Comparison of ENCODE assay signal across 22 mouse cellular contexts in the genomic region with DNA sequence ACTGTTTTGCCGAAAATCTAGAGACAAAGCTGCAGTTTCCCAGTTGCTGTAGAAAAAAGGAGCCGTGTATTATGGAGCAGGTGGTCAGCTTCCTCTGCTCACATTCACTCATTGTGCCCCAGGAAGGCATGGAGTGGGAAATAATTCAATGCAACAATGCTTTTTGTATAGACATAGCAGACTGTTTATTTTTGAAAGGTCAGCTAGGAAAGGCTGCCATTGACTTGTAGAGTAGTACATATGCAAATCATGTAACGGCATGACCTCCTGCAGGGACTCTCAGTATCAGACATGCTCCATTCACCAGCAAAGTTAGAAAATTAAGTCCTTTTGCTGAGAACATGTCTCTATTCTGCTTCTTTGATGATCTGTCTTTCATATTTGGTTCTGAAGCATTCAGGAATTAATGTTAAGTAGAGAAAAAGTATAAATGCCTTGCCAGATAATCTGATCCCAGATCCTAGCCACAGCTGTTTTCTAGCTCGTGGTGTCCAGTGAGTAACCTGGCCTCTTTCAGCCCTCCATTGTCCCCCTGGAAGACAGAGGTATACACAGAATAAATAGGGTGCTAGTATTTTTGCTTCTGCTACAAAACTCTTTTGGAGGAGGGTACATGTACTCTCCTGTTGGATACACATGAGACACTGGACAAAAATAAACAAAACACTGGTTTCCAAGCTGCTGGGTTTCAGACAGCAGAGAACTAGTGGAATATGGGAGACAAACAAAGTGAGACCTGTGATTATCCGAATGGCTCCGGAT.
A peak's percentile ranks its signal among the peaks of the same experiment; 100 is the strongest.
DNase-seq lines count a peak whose midpoint lies in the region; ATAC-seq and TF ChIP-seq lines count a peak whose summit lies in the region.
"Had no signal": no experiment of that assay in that cellular context is flagged by ENCODE, and none has a peak within 500 bp of the region (broad histone marks: within the 10 kb centered on the region; RNA-seq: fewer than 3 reads in every experiment).

No protein-coding gene starts in this region.

- ATAC-seq in forebrain, embryonic 14.5 days = peak; percentile 32; the same call in 1 of the 2 replicates
- ATAC-seq in forebrain, postnatal 0 days = no peak
- ATAC-seq in midbrain, embryonic 12.5 days (ENCODE audit: low FRiP score, low read depth) = peak; percentile 76
- ATAC-seq in midbrain, postnatal 0 days (ENCODE audit: low FRiP score) = no peak
- ATAC-seq: intestine, embryonic 16.5 days had no signal

- no peaks in the 10 kb centered on the region for H3K9me3 ChIP-seq in forebrain, embryonic 14.5 days (replicated peaks; ENCODE audit: control insufficient read depth, low read length)
- no peaks in the 10 kb centered on the region for H3K9me3 ChIP-seq in forebrain, postnatal 0 days (ENCODE audit: low read length)
- no peaks in the 10 kb centered on the region for H3K9me3 ChIP-seq in midbrain, embryonic 12.5 days
- H3K9me3 ChIP-seq in midbrain, postnatal 0 days (ENCODE audit: low read length) = no peaks in the 10 kb centered on the region
- H3K9me3 ChIP-seq: embryonic facial prominence, embryonic 15.5 days; forebrain, embryonic 10.5 days; G1E; heart, embryonic 13.5 days; hindbrain, embryonic 15.5 days had no signal

- H3K4me1 ChIP-seq in forebrain, embryonic 14.5 days (ENCODE audit: control insufficient read depth, insufficient read depth, low read length) = no peaks in the 10 kb centered on the region
- H3K4me1 ChIP-seq in forebrain, postnatal 0 days (ENCODE audit: insufficient read depth) = no peaks in the 10 kb centered on the region
- peaks cover 5% of the 10 kb centered on the region; the same call in 1 of the 2 replicates for H3K4me1 ChIP-seq in midbrain, embryonic 12.5 days
- H3K4me1 ChIP-seq in midbrain, postnatal 0 days (ENCODE audit: insufficient read depth, low read length) = no peaks in the 10 kb centered on the region
- H3K4me1 ChIP-seq: embryonic facial prominence, embryonic 15.5 days had no signal

- 47% methylated on average over 6 of the region's 6 CpGs for WGBS in forebrain, embryonic 14.5 days
- WGBS in forebrain, postnatal 0 days = 50% methylated on average over 6 of the region's 6 CpGs
- 42% methylated on average over 6 of the region's 6 CpGs for WGBS in midbrain, embryonic 12.5 days
- WGBS in midbrain, postnatal 0 days = 40% methylated on average over 6 of the region's 6 CpGs

- H3K4me3 ChIP-seq in forebrain, embryonic 14.5 days (ENCODE audit: low read depth, low read length) = no peak overlapping the region
- no peak overlapping the region for H3K4me3 ChIP-seq in forebrain, postnatal 0 days (ENCODE audit: low read depth, low read length)
- H3K4me3 ChIP-seq in midbrain, embryonic 12.5 days = no peak overlapping the region
- H3K4me3 ChIP-seq in midbrain, postnatal 0 days (ENCODE audit: low read depth, low read length) = no peak overlapping the region
- H3K4me3 ChIP-seq: embryonic facial prominence, embryonic 15.5 days; erythroblast, embryonic 14.5 days; forebrain, embryonic 10.5 days; heart, embryonic 13.5 days; hindbrain, embryonic 15.5 days had no signal

- H3K36me3 ChIP-seq in forebrain, embryonic 14.5 days (ENCODE audit: control insufficient read depth, insufficient read depth, low read length) = no peaks in the 10 kb centered on the region
- no peaks in the 10 kb centered on the region for H3K36me3 ChIP-seq in forebrain, postnatal 0 days (ENCODE audit: insufficient read depth)
- no peaks in the 10 kb centered on the region for H3K36me3 ChIP-seq in midbrain, embryonic 12.5 days
- no peaks in the 10 kb centered on the region for H3K36me3 ChIP-seq in midbrain, postnatal 0 days (ENCODE audit: insufficient read depth, low read length)
- H3K36me3 ChIP-seq: embryonic facial prominence, embryonic 15.5 days; forebrain, embryonic 10.5 days; G1E; heart, embryonic 13.5 days; hindbrain, embryonic 15.5 days had no signal

- no peak overlapping the region for H3K9ac ChIP-seq in forebrain, embryonic 14.5 days (ENCODE audit: low read length)
- no peak overlapping the region for H3K9ac ChIP-seq in forebrain, postnatal 0 days
- H3K9ac ChIP-seq in midbrain, embryonic 12.5 days (replicated peaks) = no peak overlapping the region
- H3K9ac ChIP-seq in midbrain, postnatal 0 days (replicated peaks; ENCODE audit: low read length, poor library complexity, severe bottlenecking) = no peak overlapping the region
- H3K9ac ChIP-seq: embryonic facial prominence, embryonic 15.5 days; heart, embryonic 13.5 days; hindbrain, embryonic 15.5 days had no signal

- H3K4me2 ChIP-seq in forebrain, embryonic 14.5 days (ENCODE audit: low read length) = no peak overlapping the region
- H3K4me2 ChIP-seq in forebrain, postnatal 0 days (ENCODE audit: low read depth) = no peak overlapping the region
- H3K4me2 ChIP-seq in midbrain, embryonic 12.5 days (replicated peaks) = no peak overlapping the region
- H3K4me2 ChIP-seq in midbrain, postnatal 0 days (ENCODE audit: low read depth, low read length, poor library complexity, severe bottlenecking) = no peak overlapping the region
- H3K4me2 ChIP-seq: embryonic facial prominence, embryonic 15.5 days; heart, embryonic 13.5 days; hindbrain, embryonic 15.5 days had no signal

- no peaks in the 10 kb centered on the region for H3K27me3 ChIP-seq in forebrain, embryonic 14.5 days (replicated peaks; ENCODE audit: control insufficient read depth, insufficient read depth, low read length)
- H3K27me3 ChIP-seq in forebrain, postnatal 0 days (ENCODE audit: insufficient read depth, low read length) = no peaks in the 10 kb centered on the region
- peaks cover 11% of the 10 kb centered on the region for H3K27me3 ChIP-seq in midbrain, embryonic 12.5 days
- no peaks in the 10 kb centered on the region for H3K27me3 ChIP-seq in midbrain, postnatal 0 days (ENCODE audit: insufficient read depth, low read length)
- H3K27me3 ChIP-seq: embryonic facial prominence, embryonic 15.5 days; heart, embryonic 13.5 days; hindbrain, embryonic 15.5 days had no signal

- no peak for TF ChIP-seq CTCF in forebrain, postnatal 0 days (IDR thresholded peaks at IDR 0.05; ENCODE audit: low read depth)
- no peak for TF ChIP-seq CTCF in midbrain, postnatal 0 days (IDR thresholded peaks at IDR 0.05)

- no peak overlapping the region for H3K27ac ChIP-seq in forebrain, embryonic 14.5 days (ENCODE audit: low read depth, low read length)
- no peak overlapping the region for H3K27ac ChIP-seq in forebrain, postnatal 0 days (ENCODE audit: low read depth, low read length)
- no peak overlapping the region for H3K27ac ChIP-seq in midbrain, embryonic 12.5 days (replicated peaks)
- no peak overlapping the region for H3K27ac ChIP-seq in midbrain, postnatal 0 days (ENCODE audit: low read depth, low read length)
- H3K27ac ChIP-seq: embryonic facial prominence, embryonic 15.5 days; forebrain, embryonic 10.5 days; heart, embryonic 13.5 days; hindbrain, embryonic 15.5 days had no signal

- peak; percentile 14 for DNase-seq in forebrain, embryonic 14.5 days (ENCODE audit: low spot score)
- DNase-seq in forebrain, postnatal 0 days = no peak
- no peak for DNase-seq in midbrain, postnatal 0 days (ENCODE audit: low spot score)
- peak; percentile 3 for DNase-seq in ES-CJ7 (ENCODE audit: low read depth, low spot score)
- DNase-seq in R1 (ENCODE audit: low read depth, low spot score) = peak; percentile 66
- DNase-seq in MN1 (ENCODE audit: low spot score) = no peak
- no peak for DNase-seq in urinary bladder, adult 2 months (ENCODE audit: low spot score)
- DNase-seq: adrenal gland, adult 2 months; adrenal gland, postnatal 36 days; cerebellum, adult 11 months; cerebellum, adult 8-10 months; cerebellum, postnatal 14 days; gastrocnemius, postnatal 36 days; heart, postnatal 36 days had no signal

Comparison
In these comparisons a context has a peak if more than half of its experiments do, and no peak if none do; other contexts are left out.
1. ATAC-seq: peak in forebrain, embryonic 14.5 days (single experiment) and midbrain, embryonic 12.5 days (single experiment); none in forebrain, postnatal 0 days (single experiment) and midbrain, postnatal 0 days (single experiment).
2. DNase-seq: peak in forebrain, embryonic 14.5 days (single experiment), ES-CJ7 (single experiment) and R1 (single experiment); none in forebrain, postnatal 0 days (single experiment), midbrain, postnatal 0 days (single experiment), MN1 (single experiment) and urinary bladder, adult 2 months (single experiment).